Mouse (Mus musculus) spleen, postnatal 4 days (tissue): Measurements from ENCODE around the gene Ccdc28b.

Experiments used
- DNase-seq, 2 experiments: peaks; one replicate each; pipeline ENCODE4 v3.0.0; 2022; ENCODE audit warnings: low spot score in 2 of 2

Ccdc28b gene

GRCm38 (mm10) chr4:129622803-129623535 is 778 bp downstream of the Ccdc28b start:
- no peak for DNase-seq

- DNase-seq: no peak
Observed at GRCm38 (mm10) chr4:129622120-129622802, 1.5 kb downstream of the Ccdc28b start.

GRCm38 (mm10) chr4:129621283-129621841 is 2.4 kb downstream of the Ccdc28b start:
- no peak for DNase-seq

GRCm38 (mm10) chr4:129620419-129621282 is 3.1 kb downstream of the Ccdc28b start:
- no peak for DNase-seq

- peak; percentile 94 to 97 for DNase-seq
Observed at GRCm38 (mm10) chr4:129618786-129619691, 4.7 kb downstream of the Ccdc28b start, which contains the start of gene Iqcc. Gene Iqcc, minus strand, starts transcription at chr4:129619099.

GRCm38 (mm10) chr4:129618031-129618430 is 5.7 kb downstream of the Ccdc28b start:
- no peak for DNase-seq

- no peak for DNase-seq
Observed at GRCm38 (mm10) chr4:129617121-129617641, 6.6 kb downstream of the Ccdc28b start.

GRCm38 (mm10) chr4:129616631-129617030 is 7.1 kb downstream of the Ccdc28b start:
- no peak for DNase-seq

GRCm38 (mm10) chr4:129615801-129616290 is 7.9 kb downstream of the Ccdc28b start:
- DNase-seq: no peak

- no peak for DNase-seq
Observed at GRCm38 (mm10) chr4:129614093-129614492, 9.7 kb downstream of the Ccdc28b start, which contains the start of gene Dcdc2b. Gene Dcdc2b, minus strand, starts transcription at chr4:129614257.

GRCm38 (mm10) chr4:129610472-129610871 is 13.3 kb downstream of the Ccdc28b start:
- DNase-seq: no peak

GRCm38 (mm10) chr4:129610026-129610425 is 13.7 kb downstream of the Ccdc28b start:
- DNase-seq: no peak

GRCm38 (mm10) chr4:129609139-129609631 is 14.6 kb downstream of the Ccdc28b start:
- peak in 1 of 2 experiments; percentile 67 for DNase-seq

- DNase-seq: peak; percentile 85 to 93
Observed at GRCm38 (mm10) chr4:129608426-129609025, 15.2 kb downstream of the Ccdc28b start.

GRCm38 (mm10) chr4:129600233-129601158 is 23.3 kb downstream of the Ccdc28b start, which contains the start of the genes Eif3i and Tmem234:
Gene Eif3i, minus strand, starts transcription at chr4:129600648.
Gene Tmem234, plus strand, starts transcription at chr4:129600668.
- peak; percentile 83 to 90 for DNase-seq

- peak in 1 of 2 experiments; percentile 46 for DNase-seq
Observed at GRCm38 (mm10) chr4:129588865-129589264, 34.9 kb downstream of the Ccdc28b start.

GRCm38 (mm10) chr4:129586943-129587342 is 36.8 kb downstream of the Ccdc28b start:
- DNase-seq: no peak

- DNase-seq: no peak
Observed at GRCm38 (mm10) chr4:129585773-129586172, 38.0 kb downstream of the Ccdc28b start.
